Mouse (Mus musculus) liver, embryonic 14.5 days (tissue): ENCODE data around the gene Arhgap10. TPM values are rescaled to one million over a fixed set of nuclear protein-coding genes. Genes with fewer than 3 reads are reported as not detected.
A peak's percentile ranks its signal among the peaks of the same experiment; 100 is the strongest.

ENCODE experiments used
- ATAC-seq: fragments of 200-750 bp; cut with Nextera tagmentation; 2 replicates; pipeline ENCODE4 v1.8.0; 2017; ENCODE audit warnings: moderate number of reproducible peaks, mild to moderate bottlenecking, moderate library complexity; ENCODE audit not compliant: insufficient read depth
- DNase-seq, 3 experiments: peaks; one replicate each; pipeline ENCODE4 v3.0.0-alpha.2; 2012 to 2013; ENCODE audit warnings: low read depth in 3 of 3, low spot score in 3 of 3
- H3K27ac ChIP-seq: fragments of 300-500 bp; sonication (generic); 2 replicates; pipeline ENCODE4 v1.5.1; 2014; ENCODE audit warnings: moderate library complexity, mild to moderate bottlenecking, control low read depth, inconsistent platforms
- H3K27me3 ChIP-seq: fragments of 300-500 bp; sonication (generic); 2 replicates; pipeline ENCODE4 v1.6.1; 2014; ENCODE audit warnings: mild to moderate bottlenecking, low read length, moderate library complexity; ENCODE audit not compliant: control insufficient read depth, insufficient read depth
- H3K36me3 ChIP-seq: fragments of 300-500 bp; sonication (generic); replicated peaks from 2 replicates; pipeline ENCODE4 v1.6.1; 2014; ENCODE audit warnings: low read depth; ENCODE audit not compliant: control insufficient read depth, insufficient read depth
- H3K4me1 ChIP-seq, 2 experiments: fragments of 200-500 bp in 1 of 2; fragments of 300-500 bp in 1 of 2; sonication (generic) in 1 of 2; replicated peaks; 2 replicates each; pipeline ENCODE4 v1.6.1; 2012 to 2014; ENCODE audit warnings: antibody characterized with exemption in 1 of 2, inconsistent platforms in 1 of 2, low read length in 1 of 2; ENCODE audit not compliant: control insufficient read depth in 2 of 2, insufficient read depth in 2 of 2
- H3K4me2 ChIP-seq: fragments of 300-500 bp; sonication (generic); 2 replicates; pipeline ENCODE4 v1.6.1; 2014; ENCODE audit warnings: low read depth, mild to moderate bottlenecking, control low read depth, moderate library complexity
- H3K4me3 ChIP-seq, 2 experiments: fragments of 200-500 bp in 1 of 2; fragments of 300-500 bp in 1 of 2; sonication (generic) in 1 of 2; 2 replicates each; pipeline ENCODE4 v1.5.1; 2012 to 2014; ENCODE audit warnings: low read depth in 2 of 2, low read length in 2 of 2, mild to moderate bottlenecking in 2 of 2, control low read depth in 1 of 2, inconsistent platforms in 1 of 2, moderate library complexity in 1 of 2; ENCODE audit not compliant: insufficient read depth in 1 of 2
- H3K9ac ChIP-seq: fragments of 300-500 bp; sonication (generic); replicated peaks from 2 replicates; pipeline ENCODE4 v1.6.1; 2014; ENCODE audit warnings: mild to moderate bottlenecking, control low read depth, moderate library complexity
- H3K9me3 ChIP-seq: fragments of 300-500 bp; sonication (generic); 2 replicates; pipeline ENCODE4 v1.6.1; 2016; ENCODE audit warnings: low read length, mixed read lengths; ENCODE audit not compliant: control insufficient read depth
- CTCF ChIP-seq: IDR thresholded peaks from 2 replicates; pipeline ENCODE4 v1.5.1; 2016; ENCODE audit warnings: antibody characterized with exemption, low read depth, control low read depth
- EP300 ChIP-seq: IDR thresholded peaks from 2 replicates; pipeline ENCODE4 v1.6.1; 2016; ENCODE audit warnings: antibody characterized with exemption, low read depth
- WGBS: fragments of 180-500 bp; shearing (Covaris S2); extraction: QIAGEN DNeasy Blood & Tissue Kit; methylation state at CpG from one replicate; pipeline ENCODE4 v1.1.7; 2014; ENCODE audit not compliant: insufficient replicate concordance; 5-methylcytosine and 5-hydroxymethylcytosine counted together
- polyA plus RNA-seq, 2 experiments: library from polyadenylated mRNA; depleted of rRNA in 1 of 2; stranded (reverse) in 1 of 2; unstranded in 1 of 2; fragments of >200 nt; fragmentation: Nextera tagmentation in 1 of 2; extraction: Ambion mirVana in 1 of 2; gene quantifications; 2 replicates each; pipeline versions ENCODE4 v1.2.1 to v1.2.3; 2012 to 2014

Gene Arhgap10
- polyA plus RNA-seq, 2 experiments, result 4.6 TPM

DNA sequence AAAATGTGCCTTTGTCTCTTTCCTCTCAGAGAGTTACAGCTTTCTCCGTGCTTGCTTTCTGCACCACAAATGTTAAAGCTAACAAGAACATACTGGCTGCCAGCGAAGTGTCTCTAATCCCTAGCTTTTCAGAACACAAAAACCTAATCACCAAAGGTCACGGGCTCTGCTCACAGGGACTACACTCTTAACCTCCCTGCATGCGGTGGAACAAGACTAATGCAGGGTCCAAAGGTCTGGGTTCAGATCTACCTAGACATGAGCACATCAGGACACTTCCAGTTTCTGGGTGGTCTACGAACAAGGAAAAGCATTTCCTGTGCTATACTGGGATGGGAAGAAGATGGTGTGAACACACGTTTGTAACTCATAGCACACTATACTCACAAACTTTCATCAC lies 151.8 kb downstream of the Arhgap10 start:
- H3K9ac ChIP-seq, result no peak overlapping the region
- H3K27me3 ChIP-seq, result no peaks in the 10 kb centered on the region
- no peak overlapping the region for H3K4me2 ChIP-seq
- H3K4me3 ChIP-seq, result no peak overlapping the region
- ATAC-seq (no peak), DNase-seq (no peak)
- no peaks in the 10 kb centered on the region for H3K4me1 ChIP-seq
- no peak overlapping the region for H3K27ac ChIP-seq
- TF ChIP-seq CTCF, result no peak
- no peak for TF ChIP-seq EP300
- H3K9me3 ChIP-seq, result no peaks in the 10 kb centered on the region
- WGBS, result 71% methylated on average over 6 of the region's 6 CpGs
- no peaks in the 10 kb centered on the region for H3K36me3 ChIP-seq

DNA sequence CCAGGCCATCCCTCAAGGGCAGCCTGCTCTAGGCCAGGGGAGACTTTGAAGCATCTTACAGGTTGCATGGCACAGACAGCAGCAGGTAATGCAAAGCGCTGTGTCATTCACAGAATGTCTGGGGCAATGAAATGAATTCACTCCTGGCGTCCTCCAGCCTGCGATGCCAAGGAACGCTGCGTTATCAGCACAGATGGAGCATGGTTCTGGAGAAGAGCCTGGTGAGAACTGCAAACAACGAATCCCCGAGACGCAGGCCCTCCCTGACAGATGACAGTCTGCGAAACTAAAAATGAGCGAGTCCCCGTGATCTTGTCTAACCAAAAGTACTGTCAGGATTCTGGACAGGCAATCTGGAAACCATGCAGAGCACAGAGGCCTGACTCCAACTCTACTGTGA lies 153.3 kb downstream of the Arhgap10 start:
- Histone ChIP-seq H3K27me3 (no peaks in the 10 kb centered on the region), H3K9ac (no peak overlapping the region), H3K9me3 (no peaks in the 10 kb centered on the region), H3K4me1 (no peaks in the 10 kb centered on the region), H3K27ac (no peak overlapping the region), H3K4me2 (no peak overlapping the region), H3K36me3 (no peaks in the 10 kb centered on the region), H3K4me3 (no peak overlapping the region)
- no peak for ATAC-seq
- DNase-seq, result no peak
- no peak for TF ChIP-seq EP300
- TF ChIP-seq CTCF, result no peak
- 84% methylated on average over 11 of the region's 11 CpGs for WGBS

GRCm38 (mm10) chr8:77360853-77361252 lies 156.9 kb downstream of the Arhgap10 start:
- DNase-seq (no peak), ATAC-seq (no peak)
- H3K36me3 ChIP-seq, result no peaks in the 10 kb centered on the region
- no peaks in the 10 kb centered on the region for H3K9me3 ChIP-seq
- no peaks in the 10 kb centered on the region for H3K4me1 ChIP-seq
- H3K4me3 ChIP-seq, result no peak overlapping the region
- H3K9ac ChIP-seq, result no peak overlapping the region
- TF ChIP-seq CTCF (no peak), EP300 (no peak)
- H3K27me3 ChIP-seq, result no peaks in the 10 kb centered on the region
- 79% methylated on average over 5 of the region's 5 CpGs for WGBS
- no peak overlapping the region for H3K27ac ChIP-seq
- H3K4me2 ChIP-seq, result no peak overlapping the region

- Histone ChIP-seq H3K9me3 (no peaks in the 10 kb centered on the region), H3K4me2 (no peak overlapping the region), H3K36me3 (no peaks in the 10 kb centered on the region), H3K4me3 (no peak overlapping the region), H3K4me1 (no peaks in the 10 kb centered on the region), H3K27me3 (no peaks in the 10 kb centered on the region), H3K9ac (no peak overlapping the region), H3K27ac (no peak overlapping the region)
- ATAC-seq (no peak), DNase-seq (no peak)
- 81% methylated on average over 5 of the region's 5 CpGs for WGBS
- TF ChIP-seq EP300, result no peak
These were observed 157.3 kb downstream of the Arhgap10 start for GRCm38 (mm10) chr8:77360423-77360822.

DNA sequence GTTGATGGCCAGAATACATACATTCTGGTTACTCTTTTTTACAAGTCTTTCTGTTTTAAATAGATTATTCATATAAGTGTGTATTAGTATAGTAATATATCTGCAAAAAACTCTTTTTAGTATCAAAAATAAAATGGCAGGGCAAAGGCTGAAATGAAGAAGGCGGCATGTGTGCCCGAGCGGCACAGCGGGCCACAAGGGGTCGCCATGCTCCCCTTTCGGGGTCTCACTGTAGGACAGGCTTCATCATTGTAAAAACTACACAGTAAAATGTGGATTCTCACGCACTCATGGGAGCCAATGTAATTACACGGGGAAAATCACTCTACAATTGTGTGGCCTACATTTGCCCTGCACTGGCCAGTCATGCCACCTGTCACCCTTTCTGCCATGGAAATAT lies 160.6 kb downstream of the Arhgap10 start:
- H3K4me1 ChIP-seq, result no peaks in the 10 kb centered on the region
- DNase-seq (no peak), ATAC-seq (no peak)
- H3K36me3 ChIP-seq, result no peaks in the 10 kb centered on the region
- peak; percentile 22; the same call in 1 of the 2 replicates for TF ChIP-seq CTCF
- TF ChIP-seq EP300, result no peak
- no peaks in the 10 kb centered on the region for H3K9me3 ChIP-seq
- H3K4me2 ChIP-seq, result no peak overlapping the region
- WGBS, result 79% methylated on average over 8 of the region's 8 CpGs
- H3K9ac ChIP-seq, result no peak overlapping the region
- H3K27ac ChIP-seq, result no peak overlapping the region
- no peak overlapping the region for H3K4me3 ChIP-seq
- no peaks in the 10 kb centered on the region for H3K27me3 ChIP-seq

DNA sequence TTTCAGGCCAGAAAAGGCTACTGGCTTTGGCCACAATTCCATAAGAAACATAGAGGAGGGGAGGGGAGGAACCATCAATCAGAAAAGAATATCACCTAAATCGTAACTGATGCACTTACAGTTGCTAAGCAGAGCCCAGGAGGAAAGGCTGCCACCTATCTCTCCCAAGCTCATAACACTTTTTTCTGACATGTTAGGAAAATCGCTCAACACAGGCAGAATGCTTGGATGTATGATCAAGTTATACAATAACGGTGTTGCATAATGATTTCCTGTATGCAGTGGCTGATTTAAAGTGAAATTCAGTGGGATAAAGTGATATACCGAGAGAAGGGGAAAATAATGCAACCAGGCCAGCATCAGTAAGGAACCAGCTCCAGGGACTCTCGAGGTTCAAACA lies 162.4 kb downstream of the Arhgap10 start:
- WGBS, result 72% methylated on average over 5 of the region's 5 CpGs
- ATAC-seq, result no peak
- no peaks in the 10 kb centered on the region for H3K4me1 ChIP-seq

More for the DNA sequence above, 162.4 kb downstream of the Arhgap10 start:
- no peak overlapping the region for H3K9ac ChIP-seq
- TF ChIP-seq EP300 (no peak), CTCF (no peak)
- no peaks in the 10 kb centered on the region for H3K36me3 ChIP-seq
- no peak for DNase-seq
- no peaks in the 10 kb centered on the region for H3K27me3 ChIP-seq
- no peaks in the 10 kb centered on the region for H3K9me3 ChIP-seq
- no peak overlapping the region for H3K27ac ChIP-seq
- no peak overlapping the region for H3K4me3 ChIP-seq
- H3K4me2 ChIP-seq, result no peak overlapping the region
